16 mouse cellular contexts compared by ENCODE assay signal in genomic region chr1:119097921-119098521, GRCm38 (mm10). TPM values are rescaled to one million over a fixed set of nuclear protein-coding genes. Genes with fewer than 3 reads are reported as not detected.
DNase-seq lines count a peak whose midpoint lies in the region; ATAC-seq and TF ChIP-seq lines count a peak whose summit lies in the region.
"Had no signal": no experiment of that assay in that cellular context is flagged by ENCODE, and none has a peak within 500 bp of the region (broad histone marks: within the 10 kb centered on the region; RNA-seq: fewer than 3 reads in every experiment).

No protein-coding gene starts in this region.

- no peak overlapping the region for H3K27ac ChIP-seq in hindbrain, embryonic 14.5 days
- no peak overlapping the region for H3K27ac ChIP-seq in hindbrain, embryonic 11.5 days (ENCODE audit: low read depth, low read length)
- no peak overlapping the region for H3K27ac ChIP-seq in heart, adult 2 months
- H3K27ac ChIP-seq: forebrain, embryonic 13.5 days; limb, embryonic 13.5 days; lung, embryonic 15.5 days; midbrain, embryonic 12.5 days; neural tube, embryonic 13.5 days; stomach, embryonic 15.5 days had no signal

- DNase-seq in hindbrain, embryonic 14.5 days (ENCODE audit: low spot score): no peak
- no peak for DNase-seq in hindbrain, embryonic 11.5 days (ENCODE audit: low spot score)
- peak; percentile 27 for DNase-seq in ovary, postnatal 36 days (ENCODE audit: low spot score)
- no peak for DNase-seq in ovary, postnatal 10 days (ENCODE audit: low spot score)
- DNase-seq in cerebellum, adult 9-11 months: peak; percentile 75
- DNase-seq in mesoderm, embryonic 11.5 days (ENCODE audit: low read depth, low spot score): peak; percentile 58
- no peak for DNase-seq in layer of hippocampus, adult 9-11 months
- DNase-seq in heart, adult 2 months: no peak
- DNase-seq: gastrocnemius, postnatal 25 days; right cerebral cortex, postnatal 25 days had no signal

- no peak overlapping the region for H3K9ac ChIP-seq in hindbrain, embryonic 14.5 days
- H3K9ac ChIP-seq in hindbrain, embryonic 11.5 days (ENCODE audit: low read depth, low read length): no peak overlapping the region
- no peak overlapping the region for H3K9ac ChIP-seq in heart, adult 2 months (ENCODE audit: low read depth, low read length)
- H3K9ac ChIP-seq: forebrain, embryonic 13.5 days; limb, embryonic 13.5 days; lung, embryonic 15.5 days; midbrain, embryonic 12.5 days; neural tube, embryonic 13.5 days; stomach, embryonic 15.5 days had no signal

- intact Hi-C loops in heart, adult 2 months (cut with DNase I): no loop called here

- no peak overlapping the region for H3K4me3 ChIP-seq in hindbrain, embryonic 14.5 days (replicated peaks; ENCODE audit: low read length)
- no peak overlapping the region for H3K4me3 ChIP-seq in hindbrain, embryonic 11.5 days (ENCODE audit: low read depth, low read length)
- H3K4me3 ChIP-seq in heart, adult 2 months: no peak overlapping the region
- H3K4me3 ChIP-seq: forebrain, embryonic 13.5 days; limb, embryonic 13.5 days; lung, embryonic 15.5 days; midbrain, embryonic 12.5 days; neural tube, embryonic 13.5 days; stomach, embryonic 15.5 days had no signal

- no peak for TF ChIP-seq CTCF in heart, adult 2 months (IDR thresholded peaks at IDR 0.05)

- H3K27me3 ChIP-seq in hindbrain, embryonic 14.5 days (ENCODE audit: control insufficient read depth, insufficient read depth, low read length): no peaks in the 10 kb centered on the region
- no peaks in the 10 kb centered on the region for H3K27me3 ChIP-seq in hindbrain, embryonic 11.5 days (ENCODE audit: control insufficient read depth, insufficient read depth, low read length)
- no peaks in the 10 kb centered on the region for H3K27me3 ChIP-seq in heart, adult 2 months (ENCODE audit: control insufficient read depth, insufficient read depth, low read length)
- H3K27me3 ChIP-seq: forebrain, embryonic 13.5 days; limb, embryonic 13.5 days; lung, embryonic 15.5 days; stomach, embryonic 15.5 days had no signal

- no peak for TF ChIP-seq POLR2A in heart, adult 2 months (IDR thresholded peaks at IDR 0.05; ENCODE audit: insufficient read depth, low read depth, low read length)

- no peaks in the 10 kb centered on the region for H3K36me3 ChIP-seq in hindbrain, embryonic 14.5 days (replicated peaks; ENCODE audit: control insufficient read depth, insufficient read depth)
- no peaks in the 10 kb centered on the region for H3K36me3 ChIP-seq in hindbrain, embryonic 11.5 days (ENCODE audit: control insufficient read depth, insufficient read depth, low read length)
- H3K36me3 ChIP-seq in heart, adult 2 months (ENCODE audit: control insufficient read depth, insufficient read depth, low read length): no peaks in the 10 kb centered on the region
- H3K36me3 ChIP-seq: limb, embryonic 13.5 days; lung, embryonic 15.5 days; midbrain, embryonic 12.5 days; neural tube, embryonic 13.5 days; stomach, embryonic 15.5 days had no signal

- no peak overlapping the region for H3K4me2 ChIP-seq in hindbrain, embryonic 14.5 days (replicated peaks)
- H3K4me2 ChIP-seq in hindbrain, embryonic 11.5 days (replicated peaks; ENCODE audit: low read depth, low read length): no peak overlapping the region
- H3K4me2 ChIP-seq: forebrain, embryonic 13.5 days; limb, embryonic 13.5 days; lung, embryonic 15.5 days; midbrain, embryonic 12.5 days; neural tube, embryonic 13.5 days; stomach, embryonic 15.5 days had no signal

- no peak for TF ChIP-seq EP300 in heart, adult 2 months (IDR thresholded peaks at IDR 0.05; ENCODE audit: insufficient read depth, low read depth, low read length)

- H3K79me2 ChIP-seq in heart, adult 2 months (replicated peaks; ENCODE audit: control insufficient read depth, insufficient read depth, low read length): no peaks in the 10 kb centered on the region

- no peaks in the 10 kb centered on the region for H3K9me3 ChIP-seq in hindbrain, embryonic 14.5 days (ENCODE audit: control insufficient read depth, low read length)
- no peaks in the 10 kb centered on the region for H3K9me3 ChIP-seq in hindbrain, embryonic 11.5 days (ENCODE audit: control insufficient read depth, low read length)
- H3K9me3 ChIP-seq: forebrain, embryonic 13.5 days; limb, embryonic 13.5 days; lung, embryonic 15.5 days; midbrain, embryonic 12.5 days; neural tube, embryonic 13.5 days; stomach, embryonic 15.5 days had no signal

- no peaks in the 10 kb centered on the region; the same call in 1 of the 2 replicates for H3K4me1 ChIP-seq in hindbrain, embryonic 14.5 days (replicated peaks; ENCODE audit: control insufficient read depth, insufficient read depth, low read length)
- H3K4me1 ChIP-seq in hindbrain, embryonic 11.5 days (replicated peaks; ENCODE audit: control insufficient read depth, insufficient read depth, low read length): no peaks in the 10 kb centered on the region
- H3K4me1 ChIP-seq in heart, adult 2 months (ENCODE audit: control insufficient read depth, insufficient read depth, low read length): no peaks in the 10 kb centered on the region
- H3K4me1 ChIP-seq: lung, embryonic 15.5 days; midbrain, embryonic 12.5 days had no signal

- WGBS in hindbrain, embryonic 14.5 days: 44% methylated on average over 13 of the region's 13 CpGs
- WGBS in hindbrain, embryonic 11.5 days: 42% methylated on average over 13 of the region's 13 CpGs
- WGBS in heart, adult 2 months: 53% methylated on average over 13 of the region's 13 CpGs

- 0 out of 2 replicates have a peak, but pooled peaks have one; percentile 38 for ATAC-seq in hindbrain, embryonic 14.5 days (ENCODE audit: low FRiP score)
- ATAC-seq in hindbrain, embryonic 11.5 days (ENCODE audit: low FRiP score): no peak
- ATAC-seq: forebrain, embryonic 13.5 days had no signal

RNA-seq across cellular contexts. Expression of gene Gli2, which starts 44.6 kb away (rescaled TPM):
- 1.8 and 2.0 TPM in 2 replicates for polyA plus RNA-seq in hindbrain, embryonic 14.5 days (2014; fragmentation: Nextera tagmentation; extraction: Ambion mirVana)
- polyA plus RNA-seq in hindbrain, embryonic 11.5 days (2014; fragmentation: Nextera tagmentation; extraction: Ambion mirVana): 7.1 and 8.7 TPM in 2 replicates
- total RNA-seq in heart, adult 2 months (2021): 1 to 10 TPM; 1.0 to 1.2 TPM
- 2.1 and 2.6 TPM in 2 replicates for polyA plus RNA-seq in heart, adult 2 months (2012; rRNA removed)

Comparison
In these comparisons a context has a peak if more than half of its experiments do, and no peak if none do; other contexts are left out.
1. DNase-seq: peak in ovary, postnatal 36 days (single experiment), cerebellum, adult 9-11 months (single experiment) and mesoderm, embryonic 11.5 days (single experiment); none in hindbrain, embryonic 14.5 days (single experiment), hindbrain, embryonic 11.5 days (single experiment), ovary, postnatal 10 days (single experiment), layer of hippocampus, adult 9-11 months (single experiment) and heart, adult 2 months (0 of 2).